Mouse (Mus musculus) thymus, adult 2 months (tissue): Measurements from ENCODE around the gene Trim62.

Experiments
- CTCF ChIP-seq: fragments of 200-500 bp; IDR thresholded peaks from 2 replicates; pipeline ENCODE4 v1.5.1; 2012; ENCODE audit warnings: mild to moderate bottlenecking, control low read depth, low read length, moderate library complexity, borderline replicate concordance; ENCODE audit not compliant: control insufficient read depth, poor library complexity, insufficient read depth; ENCODE audit errors: extremely low read depth
- POLR2A ChIP-seq: fragments of 200-500 bp; IDR thresholded peaks from 2 replicates; pipeline ENCODE4 v1.6.1; 2012; ENCODE audit warnings: mild to moderate bottlenecking, low read length, control low read depth, moderate library complexity; ENCODE audit not compliant: control insufficient read depth, poor library complexity, insufficient read depth; ENCODE audit errors: extremely low read depth

DNA sequence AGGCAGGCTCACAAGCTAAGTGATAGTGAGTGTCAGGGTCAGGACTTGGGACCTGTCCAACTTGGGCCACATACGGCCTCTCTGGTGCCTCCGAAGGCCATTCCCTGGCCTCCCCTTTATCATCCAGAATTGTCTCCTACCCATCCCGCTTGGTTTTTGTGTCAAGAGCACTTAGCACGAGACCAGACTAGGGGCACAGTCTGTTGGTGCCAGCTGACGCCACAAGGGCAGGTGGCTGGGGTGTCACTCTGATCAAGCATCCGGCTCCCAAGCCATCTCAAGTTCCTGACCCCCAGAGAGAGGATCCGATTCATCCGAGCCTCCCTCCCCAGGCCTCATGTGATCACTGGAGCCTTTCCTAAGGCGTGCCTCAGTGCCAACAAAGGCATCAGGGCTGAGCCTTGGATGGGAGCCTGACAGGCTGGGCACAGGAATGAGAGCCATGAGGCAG is 4.3 kb downstream of the Trim62 start:
- TF ChIP-seq CTCF (no peak), POLR2A (no peak)
